Mouse (Mus musculus) liver, embryonic 14.5 days (tissue): Measurements from ENCODE around the gene Il18bp.

Experiments used
- CTCF ChIP-seq: IDR thresholded peaks from 2 replicates; pipeline ENCODE4 v1.5.1; 2016; ENCODE audit warnings: antibody characterized with exemption, low read depth, control low read depth
- EP300 ChIP-seq: IDR thresholded peaks from 2 replicates; pipeline ENCODE4 v1.6.1; 2016; ENCODE audit warnings: antibody characterized with exemption, low read depth

- TF ChIP-seq CTCF (peak; percentile 46), EP300 (no peak)
These were observed 16.4 kb upstream of the Il18bp start for GRCm38 (mm10) chr7:102034904-102035303.
